In the genomic region with DNA sequence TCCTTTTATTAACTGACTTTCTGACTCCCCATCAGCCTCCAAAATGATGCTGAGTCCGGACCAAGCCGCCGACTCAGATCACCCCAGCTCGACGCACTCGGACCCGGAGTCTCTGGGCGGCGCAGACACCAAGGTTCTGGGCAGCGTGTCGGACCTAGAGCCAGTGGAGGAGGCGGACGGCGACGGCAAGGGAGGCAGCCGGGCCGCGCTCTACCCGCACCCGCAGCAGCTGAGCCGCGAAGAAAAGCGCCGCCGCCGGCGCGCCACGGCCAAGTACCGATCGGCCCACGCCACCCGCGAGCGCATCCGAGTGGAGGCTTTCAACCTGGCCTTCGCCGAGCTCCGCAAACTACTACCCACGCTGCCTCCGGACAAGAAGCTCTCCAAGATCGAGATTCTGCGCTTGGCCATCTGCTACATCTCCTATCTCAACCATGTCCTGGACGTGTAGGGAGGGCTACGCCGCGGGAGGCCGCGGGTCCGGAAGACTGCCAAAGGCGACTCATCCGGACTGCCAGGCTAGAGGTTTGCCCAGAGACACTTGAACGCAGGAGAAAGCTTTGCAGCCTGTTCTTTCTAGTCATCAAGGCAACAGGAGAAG, we compare ENCODE assay signal across 10 mouse cellular contexts. TPM values are rescaled to one million over a fixed set of nuclear protein-coding genes. Genes with fewer than 3 reads are reported as not detected.
DNase-seq lines count a peak whose midpoint lies in the region; ATAC-seq and TF ChIP-seq lines count a peak whose summit lies in the region.
"Had no signal": no experiment of that assay in that cellular context is flagged by ENCODE, and none has a peak within 500 bp of the region (broad histone marks: within the 10 kb centered on the region; RNA-seq: fewer than 3 reads in every experiment).

No protein-coding gene starts in this region.

- no peaks in the 10 kb centered on the region for H3K36me3 ChIP-seq in kidney, embryonic 16.5 days (ENCODE audit: insufficient read depth, low read length)
- no peaks in the 10 kb centered on the region for H3K36me3 ChIP-seq in embryonic facial prominence, embryonic 12.5 days
- H3K36me3 ChIP-seq in intestine, postnatal 0 days (ENCODE audit: control insufficient read depth, insufficient read depth): no peaks in the 10 kb centered on the region
- no peaks in the 10 kb centered on the region for H3K36me3 ChIP-seq in midbrain, embryonic 14.5 days (ENCODE audit: control insufficient read depth, insufficient read depth, low read length)

- no peak for TF ChIP-seq CTCF in intestine, postnatal 0 days (IDR thresholded peaks at IDR 0.05; ENCODE audit: low read depth)

- under 1% methylated on average over 53 of the region's 53 CpGs for WGBS in kidney, embryonic 16.5 days
- WGBS in embryonic facial prominence, embryonic 12.5 days: under 1% methylated on average over 53 of the region's 53 CpGs
- 1% methylated on average over 53 of the region's 53 CpGs for WGBS in intestine, postnatal 0 days
- WGBS in midbrain, embryonic 14.5 days: under 1% methylated on average over 53 of the region's 53 CpGs

- H3K9me3 ChIP-seq in kidney, embryonic 16.5 days (ENCODE audit: low read length): no peaks in the 10 kb centered on the region
- H3K9me3 ChIP-seq in embryonic facial prominence, embryonic 12.5 days: no peaks in the 10 kb centered on the region
- no peaks in the 10 kb centered on the region for H3K9me3 ChIP-seq in intestine, postnatal 0 days (ENCODE audit: control insufficient read depth)
- no peaks in the 10 kb centered on the region for H3K9me3 ChIP-seq in midbrain, embryonic 14.5 days (ENCODE audit: control insufficient read depth, low read length)

- peaks cover 82% of the 10 kb centered on the region for H3K27me3 ChIP-seq in kidney, embryonic 16.5 days (ENCODE audit: insufficient read depth, low read length)
- H3K27me3 ChIP-seq in embryonic facial prominence, embryonic 12.5 days: peaks cover 67% of the 10 kb centered on the region
- peaks cover 76% of the 10 kb centered on the region for H3K27me3 ChIP-seq in intestine, postnatal 0 days (replicated peaks; ENCODE audit: control insufficient read depth, insufficient read depth, low read length)
- H3K27me3 ChIP-seq in midbrain, embryonic 14.5 days (ENCODE audit: control insufficient read depth, insufficient read depth, low read length): peaks cover 15% of the 10 kb centered on the region; the same call in 1 of the 2 replicates

- H3K27ac ChIP-seq in kidney, embryonic 16.5 days (ENCODE audit: low read length): no peak overlapping the region
- 0 out of 2 replicates have a peak overlapping the region, but pooled peaks have one; percentile 50 for H3K27ac ChIP-seq in embryonic facial prominence, embryonic 12.5 days
- H3K27ac ChIP-seq in intestine, postnatal 0 days (ENCODE audit: low read depth, low read length): no peak overlapping the region
- peak overlapping the region; percentile 99 for H3K27ac ChIP-seq in midbrain, embryonic 14.5 days (replicated peaks; ENCODE audit: low read depth, low read length)
- H3K27ac ChIP-seq: heart, adult 2 months had no signal

- no peak for DNase-seq in kidney, adult 18-20 months
- DNase-seq in adrenal gland, postnatal 36 days: peak; percentile 35 to 45
- DNase-seq in midbrain, embryonic 14.5 days: peak; percentile 70
- no peak for DNase-seq in urinary bladder, postnatal 14 days (ENCODE audit: low spot score)

- 0 out of 2 replicates have a peak overlapping the region, but pooled peaks have one; percentile 11 for H3K9ac ChIP-seq in kidney, embryonic 16.5 days (replicated peaks; ENCODE audit: low read length)
- peak overlapping the region; percentile 44; the same call in 1 of the 2 replicates for H3K9ac ChIP-seq in embryonic facial prominence, embryonic 12.5 days
- no peak overlapping the region for H3K9ac ChIP-seq in intestine, postnatal 0 days (ENCODE audit: low read depth, low read length)
- H3K9ac ChIP-seq in midbrain, embryonic 14.5 days (replicated peaks; ENCODE audit: low read length): peak overlapping the region; percentile 85

- H3K4me3 ChIP-seq in kidney, embryonic 16.5 days (ENCODE audit: low read length): peak overlapping the region; percentile 40
- peak overlapping the region; percentile 34 for H3K4me3 ChIP-seq in embryonic facial prominence, embryonic 12.5 days
- peak overlapping the region; percentile 25 for H3K4me3 ChIP-seq in intestine, postnatal 0 days (ENCODE audit: low read depth, low read length)
- peak overlapping the region; percentile 57 for H3K4me3 ChIP-seq in midbrain, embryonic 14.5 days (replicated peaks; ENCODE audit: low read depth, low read length)
- H3K4me3 ChIP-seq: heart, adult 2 months had no signal

- ATAC-seq in kidney, embryonic 16.5 days (ENCODE audit: low FRiP score, low TSS enrichment): no peak
- no peak for ATAC-seq in embryonic facial prominence, embryonic 12.5 days (ENCODE audit: insufficient number of reproducible peaks, insufficient read depth, low FRiP score, low TSS enrichment)
- no peak for ATAC-seq in intestine, postnatal 0 days
- 0 out of 2 replicates have a peak, but pooled peaks have one; percentile 12 for ATAC-seq in midbrain, embryonic 14.5 days (ENCODE audit: low FRiP score, low TSS enrichment)
- no peak for ATAC-seq in megakaryocyte, adult 5-6 weeks (ENCODE audit: poor library complexity, severe bottlenecking)
- ATAC-seq: Patski had no signal

- H3K4me1 ChIP-seq in kidney, embryonic 16.5 days (ENCODE audit: insufficient read depth, low read length): peaks cover 19% of the 10 kb centered on the region
- peaks cover 21% of the 10 kb centered on the region for H3K4me1 ChIP-seq in embryonic facial prominence, embryonic 12.5 days
- no peaks in the 10 kb centered on the region for H3K4me1 ChIP-seq in intestine, postnatal 0 days (replicated peaks; ENCODE audit: control insufficient read depth, insufficient read depth, low read length)
- 0 out of 2 replicates have a peak, but pooled peaks cover 5% of the 10 kb centered on the region for H3K4me1 ChIP-seq in midbrain, embryonic 14.5 days (ENCODE audit: control insufficient read depth, insufficient read depth, low read length)

- peak overlapping the region; percentile 51 for H3K4me2 ChIP-seq in kidney, embryonic 16.5 days (replicated peaks; ENCODE audit: low read depth, low read length)
- H3K4me2 ChIP-seq in embryonic facial prominence, embryonic 12.5 days (replicated peaks): peak overlapping the region; percentile 54
- H3K4me2 ChIP-seq in intestine, postnatal 0 days (replicated peaks; ENCODE audit: low read depth): peak overlapping the region; percentile 56
- H3K4me2 ChIP-seq in midbrain, embryonic 14.5 days (ENCODE audit: low read length): peak overlapping the region; percentile 75

RNA-seq across cellular contexts. Expression of gene Nhlh2, which starts 2.8 kb away (rescaled TPM):
- 0.06 TPM in 1 of 2 replicates, not detected in the other for polyA plus RNA-seq in kidney, embryonic 16.5 days (2015; fragmentation: Nextera tagmentation; extraction: Ambion mirVana)
- not detected for total RNA-seq in adrenal gland, postnatal 36 days (2021)
- polyA plus RNA-seq in embryonic facial prominence, embryonic 12.5 days (2016; fragmentation: Nextera tagmentation; extraction: Ambion mirVana): 15.0 and 16.1 TPM in 2 replicates
- not detected in 2 replicates for polyA plus RNA-seq in intestine, postnatal 0 days (2015; fragmentation: Nextera tagmentation; extraction: Ambion mirVana)
- 45.0 and 46.2 TPM in 2 replicates for polyA plus RNA-seq in midbrain, embryonic 14.5 days (2014; fragmentation: Nextera tagmentation; extraction: Ambion mirVana)
- total RNA-seq in megakaryocyte, adult 5-6 weeks (2015): not detected in 2 replicates
- not detected in 2 replicates for total RNA-seq in megakaryocyte, adult 5-6 weeks (2017)
- total RNA-seq: heart, adult 2 months had no signal
- polyA plus RNA-seq: heart, adult 2 months; Patski had no signal

Comparison
In these comparisons a context has a peak if more than half of its experiments do, and no peak if none do; other contexts are left out.
1. H3K27ac ChIP-seq: peak in embryonic facial prominence, embryonic 12.5 days (single experiment) and midbrain, embryonic 14.5 days (single experiment); none in kidney, embryonic 16.5 days (single experiment) and intestine, postnatal 0 days (single experiment).
2. DNase-seq: peak in adrenal gland, postnatal 36 days (2 of 2) and midbrain, embryonic 14.5 days (single experiment); none in kidney, adult 18-20 months (single experiment) and urinary bladder, postnatal 14 days (single experiment).
3. RNA of gene Nhlh2, which starts 2.8 kb away (polyA plus RNA-seq): 45.0 to 46.2 TPM in midbrain, embryonic 14.5 days and 15.0 to 16.1 TPM in embryonic facial prominence, embryonic 12.5 days; 0.06 TPM in kidney, embryonic 16.5 days and not detected in intestine, postnatal 0 days; every median in the first group is over 10 times any median in the second.
4. Peak in every context shown above with its lines, with median percentiles within 50 percentile points of each other: H3K4me2 ChIP-seq and H3K4me3 ChIP-seq.